Mouse (Mus musculus) G1E (cell line): Measurements from ENCODE around the gene Nbas.

Experiments
- CTCF ChIP-seq: IDR thresholded peaks from 2 replicates; pipeline ENCODE4 v1.5.1; 2012; ENCODE audit warnings: low read depth, low read length, inconsistent platforms, mixed read lengths
- GATA1 ChIP-seq: IDR thresholded peaks from 2 replicates; pipeline ENCODE4 v1.6.1; 2012; ENCODE audit warnings: borderline replicate concordance, low read length, inconsistent platforms, mixed read lengths
- GATA2 ChIP-seq: IDR thresholded peaks from 2 replicates; pipeline ENCODE4 v1.6.1; 2012; ENCODE audit warnings: low read depth, low read length, inconsistent platforms, borderline replicate concordance
- POLR2AphosphoS5 ChIP-seq: IDR thresholded peaks from 2 replicates; pipeline ENCODE4 v1.6.1; 2012; ENCODE audit warnings: low read depth, low read length, inconsistent platforms; ENCODE audit not compliant: insufficient replicate concordance

- TF ChIP-seq CTCF (no peak), GATA1 (no peak), GATA2 (no peak), POLR2AphosphoS5 (no peak)
Observed at GRCm38 (mm10) chr12:13452050-13452449, 183.1 kb downstream of the Nbas start.
